Mouse (Mus musculus) mouse trophoblast stem cell (cell line): ENCODE measurements around the gene Ngly1.
"Not testable (repeated sequence)": the region's sequence is repeated elsewhere in the genome, so short reads cannot be mapped to it uniquely, and the experiment has no call there.

ENCODE experiments used
- in situ Hi-C, 2 experiments: fragments of 300-500 bp; cut with MseI, MboI; formaldehyde crosslinking; loops; 2 replicates in 1 of 2; 3 replicates in 1 of 2; pipeline ENCODE4 v1.15.1; 2025

Gene Ngly1

GRCm38 (mm10) chr14:16260541-16260940, 11.5 kb downstream of the Ngly1 start:
- in situ Hi-C loops, result no loop called here

GRCm38 (mm10) chr14:16261869-16262268, 12.8 kb downstream of the Ngly1 start:
- in situ Hi-C loops, result no loop called here

GRCm38 (mm10) chr14:16267028-16267427, 17.9 kb downstream of the Ngly1 start:
- in situ Hi-C loops, result no loop called here

GRCm38 (mm10) chr14:16269776-16270175, 20.7 kb downstream of the Ngly1 start:
- in situ Hi-C loops, result no loop called here

GRCm38 (mm10) chr14:16273677-16274076, 24.6 kb downstream of the Ngly1 start:
- in situ Hi-C loops, result no loop called here

GRCm38 (mm10) chr14:16279196-16279595, 30.1 kb downstream of the Ngly1 start:
- in situ Hi-C loops, result no loop called here

GRCm38 (mm10) chr14:16283966-16284365, 34.9 kb downstream of the Ngly1 start:
- in situ Hi-C loops, result no loop called here

- in situ Hi-C loops, result no loop called here
Observed at GRCm38 (mm10) chr14:16292371-16292770, 43.3 kb downstream of the Ngly1 start.

GRCm38 (mm10) chr14:16293015-16293414, 43.9 kb downstream of the Ngly1 start:
- in situ Hi-C loops, result no loop called here

GRCm38 (mm10) chr14:16293921-16294320, 44.8 kb downstream of the Ngly1 start:
- in situ Hi-C loops, result no loop called here

- in situ Hi-C loops, result no loop called here
Observed at GRCm38 (mm10) chr14:16296816-16297468, 47.9 kb downstream of the Ngly1 start.

GRCm38 (mm10) chr14:16301735-16302134, 52.7 kb downstream of the Ngly1 start:
- in situ Hi-C loops, result no loop called here

GRCm38 (mm10) chr14:16302688-16303087, 53.6 kb downstream of the Ngly1 start:
- in situ Hi-C loops, result no loop called here

GRCm38 (mm10) chr14:16310791-16311190, 61.7 kb downstream of the Ngly1 start:
- in situ Hi-C loops, result no loop called here

GRCm38 (mm10) chr14:16312599-16312998, 63.5 kb downstream of the Ngly1 start:
- in situ Hi-C loops, result no loop called here

GRCm38 (mm10) chr14:16313073-16313472, 64.0 kb downstream of the Ngly1 start:
- in situ Hi-C loops, result not testable (repeated sequence)

- in situ Hi-C loops, result no loop called here
Observed at GRCm38 (mm10) chr14:16313936-16314521, 64.9 kb downstream of the Ngly1 start.

- in situ Hi-C loops, result no loop called here
Observed at GRCm38 (mm10) chr14:16314842-16315241, 65.8 kb downstream of the Ngly1 start.

GRCm38 (mm10) chr14:16316715-16317114, 67.6 kb downstream of the Ngly1 start:
- in situ Hi-C loops, result no loop called here

GRCm38 (mm10) chr14:16319818-16320217, 70.7 kb downstream of the Ngly1 start:
- in situ Hi-C loops, result no loop called here

GRCm38 (mm10) chr14:16324394-16324793, 75.3 kb downstream of the Ngly1 start:
- in situ Hi-C loops, result no loop called here

GRCm38 (mm10) chr14:16325208-16325607, 76.1 kb downstream of the Ngly1 start:
- in situ Hi-C loops, result no loop called here

- in situ Hi-C loops, result no loop called here
Observed at GRCm38 (mm10) chr14:16328531-16328930, 79.5 kb downstream of the Ngly1 start.
